Mouse (Mus musculus): Measurements from ENCODE around the gene Kcnmb3.

DNA sequence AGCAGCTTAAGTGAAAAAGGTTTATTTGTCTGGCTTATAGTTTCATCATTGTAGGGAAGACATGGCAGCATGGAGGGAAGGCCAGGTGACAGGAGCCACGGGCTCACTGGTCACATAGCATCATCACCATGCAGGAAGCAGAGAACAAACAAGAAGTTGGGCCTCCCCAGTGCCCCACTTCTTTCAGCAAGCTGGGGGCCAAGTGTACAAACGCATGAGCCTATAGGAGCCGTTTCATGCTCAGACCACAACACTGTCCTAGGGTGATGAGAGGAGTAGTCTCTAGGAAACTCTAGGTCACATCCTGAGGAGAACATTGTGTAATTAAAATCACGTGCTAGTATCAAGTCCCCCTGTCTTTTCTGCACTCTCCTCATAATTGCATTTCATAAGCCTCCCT lies 64.3 kb downstream of the Kcnmb3 start:
- TF ChIP-seq CTCF (IDR thresholded peaks at IDR 0.05; ENCODE audit: control insufficient read depth, insufficient read depth, insufficient read length) (no peak), MAX (IDR thresholded peaks at IDR 0.05) (no peak), USF1 (IDR thresholded peaks at IDR 0.05; ENCODE audit: low read depth) (no peak), FOSL1 (IDR thresholded peaks at IDR 0.05; ENCODE audit: insufficient read depth, low read length, poor library complexity, severe bottlenecking) (no peak)

All from C2C12 (cell line).